Mouse (Mus musculus): ENCODE measurements at regions not wholly inside any gene's neighbourhood (a gene's known extent, or its start where the extent isn't known, plus 50 kb on each side); places are given as distances from the start of the nearest gene placed in this dataset.
"Not testable (repeated sequence)": the region's sequence is repeated elsewhere in the genome, so short reads cannot be mapped to it uniquely, and the experiment has no call there.

DNA sequence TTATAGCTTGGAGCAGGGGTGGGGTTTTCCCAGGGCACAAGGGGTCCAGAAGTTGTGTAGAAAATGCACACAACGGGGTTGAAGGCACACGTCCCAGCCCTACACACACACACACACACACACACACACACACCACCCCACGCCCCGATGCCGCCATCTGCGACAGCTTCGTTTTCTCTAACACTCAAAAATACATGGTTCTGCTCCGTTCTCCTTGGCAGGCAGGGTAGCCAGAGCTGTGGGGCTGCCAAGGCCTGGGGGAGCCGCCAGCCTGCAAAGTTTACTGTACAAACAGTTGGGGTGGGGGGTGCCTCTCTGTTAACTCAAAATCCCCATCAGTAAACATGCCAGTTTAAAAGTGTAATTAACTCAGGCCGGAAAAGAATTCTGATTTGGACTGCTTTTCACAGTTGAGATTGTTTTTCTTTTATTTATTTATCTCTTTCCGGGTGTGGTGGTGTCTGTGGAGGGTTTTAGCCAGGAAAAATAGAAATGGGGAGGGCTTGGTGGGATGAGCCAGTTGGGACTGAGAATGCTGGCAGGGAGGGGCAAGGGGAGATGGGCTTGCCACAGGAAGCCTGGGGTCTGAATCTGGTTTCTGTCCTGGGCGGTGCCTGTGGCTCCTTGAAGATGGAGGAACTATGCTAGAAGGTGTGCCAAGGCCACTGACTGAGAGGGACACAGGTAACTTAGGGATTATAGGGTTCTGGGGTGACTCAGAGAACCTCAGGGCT, 148.4 kb upstream of the Rtl1 start:
- intact Hi-C loops (cut with DNase I) = no loop called here

DNA sequence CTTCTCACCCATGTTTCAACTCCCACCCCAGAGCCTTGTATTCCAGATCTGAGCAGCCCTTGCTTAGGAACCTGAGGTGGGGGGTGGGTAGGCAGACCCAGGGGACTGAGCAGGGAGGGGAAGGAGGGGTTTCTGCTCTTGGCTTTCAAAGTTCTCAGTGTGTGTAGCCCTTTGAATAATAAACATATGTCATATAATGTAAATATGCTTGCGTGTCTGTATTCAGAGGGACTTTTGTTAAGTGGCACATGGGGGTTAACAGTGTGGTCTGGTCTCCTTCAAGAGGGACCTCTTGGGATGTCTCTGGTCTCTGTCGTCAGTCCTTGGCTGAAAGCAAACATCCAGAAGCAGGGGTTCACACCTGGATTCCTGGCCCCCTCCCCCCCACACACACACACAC, 149.1 kb upstream of the Rtl1 start:
- no peak for DNase-seq (ENCODE audit: low spot score)
- intact Hi-C loops (cut with DNase I) = no loop called here

More for the DNA sequence above, 148.4 kb upstream of the Rtl1 start:
- no peak for DNase-seq (ENCODE audit: low spot score)

DNA sequence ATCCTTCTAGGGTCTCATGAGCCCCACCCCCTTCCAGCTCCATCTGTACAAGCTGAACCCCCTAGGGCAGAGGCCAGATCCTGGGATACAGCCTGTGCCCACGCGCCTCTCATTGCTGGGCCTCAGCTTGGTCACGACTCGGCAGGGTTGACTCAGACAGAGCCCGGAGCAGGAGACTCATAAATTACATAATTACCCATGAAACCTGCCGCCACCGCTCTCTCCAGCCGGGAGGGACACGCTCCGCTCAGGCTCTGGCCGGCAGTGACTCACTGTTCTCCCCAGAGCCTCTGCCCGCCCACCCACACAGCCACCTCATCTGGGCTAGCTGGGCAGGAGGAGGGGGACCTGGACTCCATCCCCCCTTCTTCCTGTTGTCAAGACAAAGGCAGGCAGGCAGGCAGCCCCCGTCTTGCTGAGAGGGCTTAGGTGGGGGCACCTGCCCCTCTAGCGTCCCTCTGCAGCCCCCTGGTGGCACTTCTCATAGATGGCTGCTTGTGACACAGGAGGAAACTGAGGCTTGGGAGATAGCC, 149.6 kb upstream of the Rtl1 start:
- DNase-seq (ENCODE audit: low spot score) = peak; percentile 47
- intact Hi-C loops (cut with DNase I) = no loop called here

DNA sequence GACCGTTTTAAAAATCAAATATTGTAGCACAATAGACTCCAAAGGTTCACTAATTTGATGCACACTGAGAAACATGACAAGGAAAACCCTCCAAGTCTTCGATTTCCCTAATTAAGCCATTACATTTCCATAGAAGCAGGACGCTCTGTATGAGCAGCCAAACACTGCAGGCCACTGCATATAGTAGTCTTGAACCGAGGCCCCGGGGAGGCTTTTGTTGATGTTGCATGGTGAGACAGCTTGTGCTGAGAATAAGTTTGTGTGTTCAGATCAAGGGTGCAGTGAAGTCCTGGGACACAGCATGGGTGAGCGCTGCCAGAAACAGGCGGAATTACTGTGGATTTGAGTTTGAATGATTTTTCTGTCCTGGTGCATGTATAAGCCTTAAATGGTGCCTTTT, 154.9 kb upstream of the Rtl1 start:
- intact Hi-C loops (cut with DNase I) = no loop called here
- no peak for DNase-seq (ENCODE audit: low spot score)

DNA sequence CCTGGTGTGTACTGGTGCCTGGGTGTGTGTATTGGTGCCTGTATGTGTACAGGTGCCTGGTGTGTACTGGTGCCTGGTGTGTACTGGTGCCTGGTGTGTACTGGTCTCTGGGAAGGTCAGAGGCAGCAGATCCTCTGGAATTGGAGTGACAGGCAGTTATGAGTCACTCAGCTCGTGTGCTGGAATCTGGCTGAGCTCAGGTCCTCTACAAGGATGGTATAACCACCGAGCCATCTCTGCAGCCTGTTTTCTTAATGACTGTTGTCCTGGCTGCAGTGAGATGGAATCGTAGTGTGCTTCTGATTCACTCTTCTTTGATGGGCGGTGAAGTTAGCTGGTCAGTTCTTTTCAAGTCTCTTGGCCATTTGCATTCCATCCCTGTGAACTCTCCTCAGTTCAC, 164.2 kb upstream of the Rtl1 start:
- intact Hi-C loops (cut with DNase I) = no loop called here
- DNase-seq (ENCODE audit: low spot score) = no peak

DNA sequence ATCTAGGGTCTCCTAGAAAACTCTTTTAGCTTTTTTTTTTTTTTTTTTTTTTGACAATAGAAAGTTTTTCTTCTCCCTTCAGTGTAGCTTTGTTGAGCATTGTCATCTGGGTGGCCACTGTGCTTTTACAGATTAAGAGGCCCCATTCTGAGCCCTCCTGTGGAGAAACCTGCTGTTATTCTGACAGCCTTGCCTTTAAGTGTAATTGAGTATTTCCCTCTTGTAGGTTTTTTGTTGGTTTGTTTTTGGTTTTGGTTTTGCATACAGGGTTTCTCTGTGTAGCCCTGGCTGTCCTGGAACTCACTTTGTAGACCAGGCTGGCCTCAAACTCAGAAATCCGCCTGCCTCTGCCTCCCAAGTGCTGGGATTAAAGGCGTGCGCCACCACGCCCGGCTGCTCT, 166.5 kb upstream of the Rtl1 start:
- DNase-seq (ENCODE audit: low spot score); intact Hi-C loops (cut with DNase I): not testable (repeated sequence)

DNA sequence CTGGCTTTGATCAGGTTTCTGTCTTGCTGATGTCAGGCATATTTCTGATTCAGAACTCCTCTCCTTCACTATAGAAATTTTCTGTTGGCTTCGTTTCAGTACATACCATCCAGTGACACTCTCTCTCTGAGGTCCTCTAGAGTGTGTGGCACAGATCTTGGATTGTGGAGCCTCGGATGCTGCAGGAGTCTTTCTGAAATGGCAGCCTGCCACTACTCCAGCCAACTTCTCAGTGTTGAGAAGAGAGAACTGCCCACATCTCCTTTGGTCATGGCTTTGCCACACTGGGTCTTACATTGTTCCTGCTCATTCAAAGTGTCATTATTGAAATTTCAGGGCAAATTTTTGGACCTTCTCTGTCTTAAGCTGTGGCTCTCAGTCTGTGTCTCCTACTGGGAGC, 172.4 kb upstream of the Rtl1 start:
- intact Hi-C loops (cut with DNase I) = no loop called here
- DNase-seq (ENCODE audit: low spot score) = no peak

DNA sequence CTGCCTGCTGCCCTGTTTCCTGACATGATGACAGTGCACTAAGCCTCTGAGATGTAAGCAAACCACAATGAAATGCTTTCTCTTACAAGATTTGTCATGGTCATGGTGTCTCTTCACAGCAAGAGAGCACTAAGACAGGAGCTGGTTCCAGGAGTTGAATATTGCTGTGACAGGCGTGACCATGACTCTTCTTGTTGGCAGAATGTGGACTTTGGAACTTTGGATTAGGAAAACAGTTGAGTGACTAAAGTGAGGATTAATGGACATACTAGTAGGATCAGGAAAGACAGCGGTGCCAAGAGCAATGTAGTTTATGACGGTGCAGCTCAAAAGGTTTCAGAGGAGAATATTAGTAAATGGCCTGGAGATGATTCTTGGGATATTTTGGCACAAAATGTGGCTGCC, 173.8 kb upstream of the Rtl1 start:
- intact Hi-C loops (cut with DNase I) = no loop called here
- no peak for DNase-seq (ENCODE audit: low spot score)

DNA sequence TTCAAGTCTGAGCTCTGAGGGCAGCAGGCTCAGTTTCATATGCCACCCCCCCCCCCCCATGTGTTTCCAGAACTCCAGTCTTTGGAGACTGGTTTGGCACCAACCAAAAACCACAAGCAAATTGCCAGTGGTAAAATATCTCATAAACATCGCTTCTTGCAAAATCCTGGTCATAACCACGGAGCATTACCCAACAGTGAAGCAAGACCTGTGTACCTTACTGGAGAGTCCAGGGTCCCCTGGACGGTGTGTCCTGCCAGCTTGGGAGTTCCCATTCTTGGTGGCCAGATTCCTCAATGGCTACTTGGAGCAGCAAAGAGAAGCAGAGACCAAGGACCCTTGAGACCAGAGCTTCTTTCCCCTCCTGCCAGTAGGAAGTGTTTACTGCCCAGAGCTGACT, 198.7 kb upstream of the Rtl1 start:
- intact Hi-C loops (cut with DNase I) = no loop called here
- DNase-seq (ENCODE audit: low spot score) = peak; percentile 2

DNA sequence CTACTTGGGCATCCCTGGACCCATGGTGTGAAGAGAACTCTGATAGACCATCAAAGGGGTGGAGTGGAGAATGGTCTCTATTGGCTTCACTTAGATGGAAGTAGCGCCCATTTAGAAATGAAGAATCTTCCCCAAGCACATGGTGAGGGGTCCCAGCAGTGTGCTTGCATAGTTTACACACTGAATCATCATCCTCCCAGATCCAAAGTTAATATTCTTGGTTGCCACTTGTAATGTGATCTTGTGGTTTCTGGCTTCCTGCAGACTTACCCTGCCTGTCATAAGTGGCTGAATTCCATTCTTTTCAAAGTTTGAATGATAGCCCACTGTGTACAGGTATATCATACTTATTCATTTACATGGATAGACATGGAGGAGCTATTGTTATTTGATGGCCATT, 199.3 kb upstream of the Rtl1 start:
- intact Hi-C loops (cut with DNase I) = no loop called here
- no peak for DNase-seq (ENCODE audit: low spot score)

DNA sequence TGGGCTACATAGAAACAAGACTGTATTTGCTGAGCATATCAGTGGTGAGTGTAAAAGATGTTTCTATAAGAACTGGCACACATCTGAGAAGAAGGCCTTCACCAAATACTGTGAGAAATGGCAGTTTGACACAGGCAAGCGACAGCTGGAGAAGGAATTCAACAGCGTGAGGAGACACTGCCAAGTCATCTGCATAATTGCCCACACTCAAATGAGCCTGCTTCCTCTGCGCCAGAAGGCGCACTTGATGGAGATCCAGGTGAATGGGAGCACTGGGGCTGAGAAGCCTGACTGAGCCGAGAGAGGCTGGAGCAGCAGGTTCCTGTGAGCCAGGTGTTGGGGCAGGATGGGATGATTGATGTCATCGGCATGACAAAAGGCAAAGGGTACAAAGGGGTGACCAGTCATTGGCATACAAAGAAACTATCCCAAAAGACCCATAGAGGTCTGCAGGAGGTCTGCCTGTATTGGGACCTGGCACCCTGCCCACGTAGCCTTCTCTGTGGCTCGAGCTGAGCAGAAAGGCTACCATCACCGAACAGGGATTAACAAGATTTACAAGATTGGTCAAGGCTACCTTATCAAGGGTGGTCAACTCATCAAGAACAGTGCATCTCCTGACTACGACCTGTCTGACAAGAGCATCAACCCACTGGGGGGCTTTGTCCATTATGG, 227.2 kb upstream of the Rtl1 start:
- no peak for DNase-seq (ENCODE audit: low spot score)
- intact Hi-C loops (cut with DNase I) = no loop called here

DNA sequence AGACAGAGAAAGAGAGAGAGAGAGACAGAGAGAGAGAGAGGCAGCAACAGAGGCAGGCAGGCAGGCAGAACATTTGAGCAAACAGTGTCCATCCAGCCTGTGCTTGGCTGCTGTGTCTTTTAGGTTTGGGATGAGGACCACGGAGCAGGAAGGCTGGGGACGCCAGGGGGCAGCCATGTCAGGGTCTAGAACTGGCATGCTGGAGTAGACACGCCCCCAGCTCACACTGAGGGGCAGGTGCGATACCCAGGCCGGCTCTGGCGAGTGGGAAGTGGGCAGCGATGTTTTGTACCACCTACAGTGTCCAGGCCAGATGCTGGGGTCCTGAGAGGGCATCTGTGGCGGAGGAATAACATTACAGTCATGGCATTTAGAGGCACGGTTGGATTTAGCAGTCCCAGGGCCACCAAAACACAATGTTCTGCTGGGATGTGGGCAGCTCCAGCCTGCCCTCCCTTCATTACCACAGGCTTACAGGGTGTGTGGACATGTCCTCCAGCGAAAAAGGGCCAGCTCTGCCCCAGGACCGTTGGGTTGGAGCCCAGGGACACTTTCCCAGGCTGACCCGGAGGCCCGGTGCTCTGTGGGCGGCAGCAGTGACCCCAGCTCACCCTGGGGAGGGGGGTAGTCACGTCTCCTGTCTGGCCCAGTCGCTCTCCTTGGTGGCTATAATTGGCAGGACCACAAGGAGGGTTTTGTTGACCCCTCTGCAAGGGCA, 230.3 kb upstream of the Rtl1 start:
- no peak for DNase-seq (ENCODE audit: low spot score)
- intact Hi-C loops (cut with DNase I) = loop anchor here (1.0 kb wide), 1 partner anchor 23 kb away; no protein-coding TSS in a partner anchor

DNA sequence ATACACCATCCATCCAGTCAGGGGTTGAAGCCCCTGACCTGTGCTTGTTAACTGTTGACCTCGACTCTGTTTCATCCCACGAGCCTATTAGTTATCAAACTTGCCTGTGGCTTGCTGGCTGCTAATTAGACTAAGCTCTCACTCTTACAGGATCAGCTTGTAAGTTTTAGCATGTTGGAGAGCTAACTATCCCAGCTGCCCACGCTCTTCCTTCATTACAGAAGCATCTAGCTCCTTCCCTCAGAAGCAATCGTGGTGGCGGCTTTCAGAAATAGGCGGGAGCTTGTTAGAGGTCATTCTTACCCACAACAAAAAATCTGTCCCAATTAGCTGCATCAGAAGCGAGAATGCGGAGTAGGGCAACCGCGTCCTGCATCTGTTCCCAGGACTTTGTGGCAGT, 232.8 kb upstream of the Rtl1 start:
- intact Hi-C loops (cut with DNase I) = no loop called here
- no peak for DNase-seq (ENCODE audit: low spot score)

DNA sequence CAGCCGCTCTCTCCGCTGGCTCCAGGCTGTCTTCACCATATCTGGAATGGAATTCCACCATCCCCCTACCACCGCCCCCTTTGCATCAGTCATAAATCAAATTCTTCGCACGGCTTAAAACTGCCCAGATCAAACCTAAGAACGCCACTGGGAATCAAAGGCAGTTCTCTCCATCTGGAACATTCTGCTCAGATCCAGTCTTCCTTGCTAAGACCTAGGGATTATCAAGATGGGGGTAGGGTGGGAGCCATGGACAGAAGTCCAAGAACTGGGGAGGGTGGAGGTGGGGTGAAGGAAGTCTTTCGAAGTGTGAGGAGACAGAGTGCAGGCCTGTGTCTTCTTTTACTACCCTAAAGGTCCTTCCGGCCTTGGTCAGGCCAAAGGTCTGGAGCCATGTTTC, 236.4 kb upstream of the Rtl1 start:
- intact Hi-C loops (cut with DNase I) = no loop called here
- DNase-seq (ENCODE audit: low spot score) = no peak

DNA sequence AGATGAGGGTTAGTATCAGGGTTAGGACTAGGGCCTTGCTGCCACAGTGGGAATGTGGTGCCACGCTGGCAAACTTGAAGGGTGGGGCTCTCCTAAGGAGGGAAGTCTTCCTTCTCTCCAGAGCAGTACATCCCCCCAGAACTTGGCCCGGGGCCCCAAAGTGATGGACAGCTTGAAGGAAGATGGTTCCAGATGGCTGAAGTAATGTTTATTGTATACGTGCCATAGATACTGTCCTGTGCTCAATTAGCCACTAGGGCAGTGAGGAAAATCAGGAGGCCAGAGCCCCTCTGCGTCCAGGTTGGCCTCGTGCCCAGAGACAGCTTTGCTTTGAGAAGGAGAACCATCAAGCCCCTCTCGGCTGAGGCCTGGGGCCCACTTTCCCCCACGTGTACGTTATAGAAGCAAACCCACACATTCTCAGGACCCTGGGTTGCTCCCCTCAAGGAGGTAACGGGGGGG, 239.0 kb upstream of the Rtl1 start:
- intact Hi-C loops (cut with DNase I) = no loop called here
- DNase-seq (ENCODE audit: low spot score) = no peak

DNA sequence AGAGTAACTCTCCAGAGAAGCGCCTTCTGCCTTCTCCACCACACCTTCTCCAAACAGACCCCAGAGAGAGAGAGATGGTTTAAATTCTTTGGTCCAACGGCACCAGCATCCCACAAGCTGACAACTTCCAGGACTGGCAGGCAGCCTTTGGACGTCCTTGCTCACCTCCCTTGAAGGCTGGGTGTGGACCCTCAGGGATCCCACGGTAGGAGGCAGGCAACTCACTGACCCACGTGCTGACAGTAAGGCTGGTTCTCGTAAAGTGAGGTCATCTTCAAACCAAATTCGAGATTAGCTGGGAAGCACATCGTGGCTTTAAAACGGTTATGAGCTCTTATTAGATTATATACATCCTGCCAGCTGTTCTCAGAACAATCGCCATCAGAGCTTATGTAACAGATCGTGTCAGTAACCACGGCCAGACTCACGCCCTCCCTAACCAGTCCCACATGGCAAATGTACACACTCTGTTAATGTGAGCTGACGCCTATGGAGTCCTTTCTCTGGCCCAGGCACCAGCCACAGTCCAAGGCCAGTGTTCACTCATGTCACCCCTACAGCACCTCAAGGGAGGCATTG, 239.9 kb upstream of the Rtl1 start:
- DNase-seq (ENCODE audit: low spot score) = no peak
- intact Hi-C loops (cut with DNase I) = no loop called here

DNA sequence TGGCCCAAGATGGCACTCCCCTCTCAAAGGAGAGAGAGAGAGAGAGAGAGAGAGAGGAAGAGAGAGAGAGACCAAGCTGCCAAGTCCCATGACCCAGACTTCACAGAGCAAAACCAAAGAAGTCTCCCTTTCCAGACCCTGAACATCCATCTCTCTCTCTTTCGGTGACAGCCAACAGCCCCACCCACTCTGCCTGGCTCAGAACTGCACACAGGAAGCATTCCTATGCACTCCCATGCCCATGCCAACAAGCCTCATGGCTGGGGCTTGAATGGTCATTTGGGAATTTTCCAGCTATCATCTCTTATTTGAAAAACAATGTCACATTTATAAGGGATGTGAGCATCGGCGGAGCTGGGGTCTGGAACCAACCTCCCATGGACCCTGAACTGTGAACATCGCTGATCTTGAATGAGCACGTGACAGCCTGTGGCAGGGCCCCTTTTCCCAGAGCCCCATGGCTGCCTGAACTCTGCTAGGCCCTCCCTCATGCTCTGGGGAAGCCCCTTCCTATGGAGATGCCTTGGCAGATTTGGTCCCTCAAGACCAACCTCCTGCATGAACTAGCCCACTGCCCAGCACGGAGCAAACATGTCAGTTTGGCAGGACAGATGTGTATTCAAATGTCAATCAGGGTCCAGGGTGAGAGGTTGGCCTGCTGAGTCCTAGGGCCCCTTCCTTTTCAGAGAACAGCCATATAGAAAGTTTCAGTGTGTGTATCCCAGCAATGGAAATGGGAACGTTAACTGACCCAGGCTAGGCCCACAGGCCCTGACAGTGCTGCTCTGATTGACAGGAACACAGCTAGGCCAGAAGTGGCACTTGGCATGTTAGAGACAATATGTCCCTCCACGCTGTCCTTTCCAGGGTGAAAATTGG, 244.8 kb upstream of the Rtl1 start:
- no peak for DNase-seq (ENCODE audit: low spot score)
- intact Hi-C loops (cut with DNase I) = no loop called here

DNA sequence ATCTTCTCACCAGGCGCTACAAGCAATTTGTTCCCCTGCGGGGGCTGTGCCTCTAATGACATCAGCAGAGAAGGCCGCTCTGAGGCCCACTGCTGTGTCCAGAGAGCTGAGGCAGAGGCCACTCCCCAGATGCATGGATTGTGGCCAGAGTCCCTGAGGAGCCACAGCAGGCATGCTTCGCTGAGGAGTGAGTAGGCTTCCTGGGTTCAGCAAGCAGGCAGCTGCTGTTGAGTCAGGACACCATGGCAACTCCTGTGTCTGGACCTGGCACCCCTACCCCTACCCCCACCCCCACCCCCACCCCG, 245.4 kb upstream of the Rtl1 start:
- no peak for DNase-seq (ENCODE audit: low spot score)
- intact Hi-C loops (cut with DNase I) = no loop called here

DNA sequence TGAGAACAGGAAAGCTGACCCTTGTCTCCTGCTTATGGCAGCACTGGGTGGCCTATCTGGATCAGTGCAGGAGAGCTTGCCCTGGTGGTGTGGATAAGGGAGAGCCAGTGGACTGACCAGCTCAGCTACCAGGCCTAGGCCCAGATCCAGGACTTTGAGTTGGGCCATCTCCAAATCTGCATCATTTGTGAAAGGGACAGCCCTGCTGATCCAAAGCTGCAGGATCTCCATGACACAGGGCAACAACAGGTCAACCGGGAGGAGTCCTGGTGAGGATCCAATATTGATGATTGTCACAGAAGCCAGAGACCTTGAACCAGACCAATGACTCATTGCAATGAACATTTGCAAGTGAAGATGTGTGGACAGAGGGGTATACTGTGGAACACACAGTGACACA, 256.2 kb upstream of the Rtl1 start:
- intact Hi-C loops (cut with DNase I) = no loop called here
- no peak for DNase-seq (ENCODE audit: low spot score)

DNA sequence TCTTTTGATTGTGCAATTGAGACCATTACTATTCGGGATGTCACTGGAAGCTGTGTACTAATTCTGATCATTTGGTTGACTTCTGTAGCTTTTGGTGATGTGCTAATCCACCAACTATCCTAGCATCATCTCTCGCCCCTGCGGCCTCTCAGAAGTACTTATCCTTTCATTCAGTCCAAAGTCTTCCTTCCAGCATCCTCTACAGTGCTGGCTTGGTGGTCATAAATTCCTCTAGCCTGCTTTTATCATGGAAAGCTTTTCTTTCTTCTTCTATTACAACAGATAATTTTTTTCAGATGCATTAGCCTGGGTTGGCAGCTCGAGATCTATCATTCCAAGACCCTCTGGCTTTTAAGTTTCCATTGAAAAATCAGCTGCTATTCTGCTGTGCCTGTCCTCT, 257.6 kb upstream of the Rtl1 start:
- no peak for DNase-seq (ENCODE audit: low spot score)
- intact Hi-C loops (cut with DNase I) = no loop called here

Data from heart, postnatal 25 days (tissue).